Mouse (Mus musculus) lung, adult 2 months (tissue): Measurements from ENCODE around the gene Prrg2.

Experiments
- CTCF ChIP-seq: fragments of 200-500 bp; IDR thresholded peaks from 2 replicates; pipeline ENCODE4 v1.5.1; 2011; ENCODE audit warnings: mild to moderate bottlenecking, low read length, control low read depth; ENCODE audit not compliant: insufficient read depth
- POLR2A ChIP-seq: fragments of 200-500 bp; IDR thresholded peaks from 2 replicates; pipeline ENCODE4 v1.6.1; 2011; ENCODE audit warnings: low read depth, mild to moderate bottlenecking, control low read depth, low read length, borderline replicate concordance; ENCODE audit errors: extremely low read depth

DNA sequence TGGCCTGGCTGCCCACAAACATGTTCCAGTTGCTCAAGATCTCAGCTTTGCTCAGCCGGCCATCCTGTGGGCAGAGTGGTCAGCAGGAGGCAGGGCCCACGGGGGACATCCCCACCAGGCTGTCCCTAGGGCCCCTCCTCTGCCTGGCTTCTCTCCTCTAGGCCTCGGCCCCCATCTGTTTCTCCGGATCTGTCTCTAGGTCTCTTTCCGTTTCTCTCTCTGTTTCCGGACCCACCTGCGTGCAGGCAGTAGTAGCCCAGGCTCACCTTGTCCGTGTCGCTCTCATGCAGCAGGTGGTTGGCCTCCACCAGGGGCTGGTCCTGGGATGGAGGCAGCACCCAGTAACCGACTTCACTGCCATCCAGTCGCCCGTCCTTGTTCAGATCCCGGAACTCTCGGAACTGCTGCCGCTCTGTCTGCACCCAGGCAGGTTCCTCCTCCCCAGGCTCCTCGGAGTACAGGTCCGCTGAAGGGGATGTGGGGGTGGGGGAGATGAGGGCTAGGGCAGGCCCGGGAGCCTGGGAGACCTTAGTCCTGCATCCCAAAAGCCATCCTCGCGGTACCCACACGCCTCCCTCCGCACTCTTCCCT is 20.9 kb upstream of the Prrg2 start:
- TF ChIP-seq CTCF (no peak), POLR2A (no peak)
